Comparison of ENCODE assay signal across 8 mouse cellular contexts in the genomic region with DNA sequence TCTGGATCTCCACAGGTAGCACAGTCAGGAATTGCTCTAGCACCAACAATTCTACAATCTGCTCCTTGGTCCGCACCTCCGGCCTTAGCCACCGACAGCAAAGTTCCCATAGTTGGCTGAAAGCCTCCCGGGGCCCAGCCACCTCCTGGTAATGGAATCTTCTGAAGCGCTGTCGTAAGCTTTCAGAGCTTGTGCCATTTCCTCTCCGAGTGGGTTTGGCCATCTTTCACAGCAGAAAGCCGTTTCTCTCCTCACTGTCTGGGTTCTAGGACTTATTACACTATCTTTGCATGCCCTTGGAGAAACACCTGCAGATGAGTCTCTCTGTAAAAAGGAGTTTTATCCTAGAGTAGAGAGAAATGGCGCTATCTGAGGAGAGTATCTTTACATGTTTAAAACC. TPM values are rescaled to one million over a fixed set of nuclear protein-coding genes. Genes with fewer than 3 reads are reported as not detected.
DNase-seq lines count a peak whose midpoint lies in the region; ATAC-seq and TF ChIP-seq lines count a peak whose summit lies in the region.

No protein-coding gene starts in this region.

- no peaks in the 10 kb centered on the region for H3K27me3 ChIP-seq in spleen, adult 2 months (ENCODE audit: control insufficient read depth, insufficient read depth, low read length)
- no peaks in the 10 kb centered on the region for H3K27me3 ChIP-seq in cerebellum, adult 2 months (ENCODE audit: control insufficient read depth, insufficient read depth, low read length)
- H3K27me3 ChIP-seq in lung, embryonic 16.5 days (ENCODE audit: control insufficient read depth, insufficient read depth, low read depth, low read length) = no peaks in the 10 kb centered on the region

- no peak for TF ChIP-seq POLR2A in spleen, adult 2 months (IDR thresholded peaks at IDR 0.05; ENCODE audit: low read depth, low read length)
- no peak for TF ChIP-seq POLR2A in cerebellum, adult 2 months (IDR thresholded peaks at IDR 0.05; ENCODE audit: borderline replicate concordance, insufficient read depth, low read length)

- H3K4me3 ChIP-seq in spleen, adult 2 months (ENCODE audit: extremely low read depth, insufficient read depth, insufficient read length) = peak overlapping the region; percentile 97
- peak overlapping the region; percentile 67 for H3K4me3 ChIP-seq in cerebellum, adult 2 months (replicated peaks; ENCODE audit: insufficient read depth, low read depth, low read length)
- H3K4me3 ChIP-seq in lung, embryonic 16.5 days (ENCODE audit: low read length) = peak overlapping the region; percentile 92

- no peaks in the 10 kb centered on the region for H3K9me3 ChIP-seq in lung, embryonic 16.5 days (ENCODE audit: control insufficient read depth, low read length)

- peak in 1 of 2 experiments; percentile 22 for DNase-seq in spleen, adult 2 months (ENCODE audit: low read depth in 1 of 2, low spot score in 2 of 2)
- no peak for DNase-seq in spleen, adult 12 weeks (ENCODE audit: low spot score)
- peak; percentile 35 to 43 for DNase-seq in cerebellum, adult 2 months
- DNase-seq in kidney, adult 18-20 months = peak; percentile 52
- peak; percentile 15 for DNase-seq in retina, postnatal 1 day

- H3K9ac ChIP-seq in lung, embryonic 16.5 days (ENCODE audit: low read length) = peak overlapping the region; percentile 91

- no peak overlapping the region for H3K27ac ChIP-seq in spleen, adult 2 months (ENCODE audit: insufficient read depth, low read length)
- no peak overlapping the region for H3K27ac ChIP-seq in cerebellum, adult 2 months (ENCODE audit: insufficient read depth, low read length)
- no peak overlapping the region for H3K27ac ChIP-seq in lung, embryonic 16.5 days (ENCODE audit: low read length)

- ATAC-seq in granulocyte monocyte progenitor cell, adult 5-6 weeks (replicated peaks; ENCODE audit: poor library complexity, severe bottlenecking) = peak; percentile 66
- no peak for ATAC-seq in lung, embryonic 16.5 days (ENCODE audit: low read depth)
- no peak for ATAC-seq in megakaryocyte-erythroid progenitor cell, adult 5-6 weeks (replicated peaks; ENCODE audit: low FRiP score, low TSS enrichment, poor library complexity, severe bottlenecking)

- H3K4me1 ChIP-seq in spleen, adult 2 months (ENCODE audit: control insufficient read depth, insufficient read depth, insufficient read length) = peaks cover 6% of the 10 kb centered on the region; the same call in 1 of the 2 replicates
- peaks cover 12% of the 10 kb centered on the region for H3K4me1 ChIP-seq in cerebellum, adult 2 months (ENCODE audit: control insufficient read depth, insufficient read depth, low read length)
- peaks cover 14% of the 10 kb centered on the region for H3K4me1 ChIP-seq in lung, embryonic 16.5 days (replicated peaks; ENCODE audit: control insufficient read depth, insufficient read depth, low read length)

- TF ChIP-seq CTCF in spleen, adult 2 months (IDR thresholded peaks at IDR 0.05; ENCODE audit: extremely low read depth, insufficient read depth, insufficient read length, insufficient replicate concordance) = no peak
- no peak for TF ChIP-seq CTCF in cerebellum, adult 2 months (IDR thresholded peaks at IDR 0.05; ENCODE audit: borderline replicate concordance, insufficient read depth, low read depth, low read length)

- H3K4me2 ChIP-seq in lung, embryonic 16.5 days (ENCODE audit: low read depth, low read length) = peak overlapping the region; percentile 66

- WGBS in spleen, adult 2 months = 7% methylated on average over 9 of the region's 9 CpGs
- 1% methylated on average over 9 of the region's 9 CpGs for WGBS in cerebellum, adult 2 months
- 4% methylated on average over 9 of the region's 9 CpGs for WGBS in lung, embryonic 16.5 days

- H3K36me3 ChIP-seq in spleen, adult 2 months (ENCODE audit: control insufficient read depth, insufficient read depth, low read length) = peaks cover 15% of the 10 kb centered on the region
- peaks cover 11% of the 10 kb centered on the region for H3K36me3 ChIP-seq in lung, embryonic 16.5 days (ENCODE audit: control insufficient read depth, insufficient read depth, low read length)

RNA-seq across cellular contexts. Expression of gene Tubgcp4, which starts 0.6 kb away (rescaled TPM):
- 35.7 and 37.1 TPM in 2 replicates for polyA plus RNA-seq in spleen, adult 2 months (2012; rRNA removed)
- 40.2 and 47.4 TPM in 2 replicates for polyA plus RNA-seq in cerebellum, adult 2 months (2012; rRNA removed)
- total RNA-seq in granulocyte monocyte progenitor cell, adult 5-6 weeks (2014; fragmentation: Nextera tagmentation) = 48.4 and 60.8 TPM in 2 replicates
- total RNA-seq in granulocyte monocyte progenitor cell, adult 5-6 weeks (2017) = 27.0 and 36.1 TPM in 2 replicates
- polyA plus RNA-seq in lung, embryonic 16.5 days (2015; fragmentation: Nextera tagmentation; extraction: Ambion mirVana) = 51.4 and 54.3 TPM in 2 replicates
- total RNA-seq in megakaryocyte-erythroid progenitor cell, adult 5-6 weeks (2014; fragmentation: Nextera tagmentation) = 62.8 and 83.6 TPM in 2 replicates
- total RNA-seq in megakaryocyte-erythroid progenitor cell, adult 5-6 weeks (2017) = 35.4 and 38.5 TPM in 2 replicates

RNA-seq across cellular contexts. Expression of gene Zscan29, which starts 1.0 kb away (rescaled TPM):
- polyA plus RNA-seq in spleen, adult 2 months (2012; rRNA removed) = 3.1 and 3.5 TPM in 2 replicates
- 6.4 and 6.8 TPM in 2 replicates for polyA plus RNA-seq in cerebellum, adult 2 months (2012; rRNA removed)
- 14.1 and 21.9 TPM in 2 replicates for total RNA-seq in granulocyte monocyte progenitor cell, adult 5-6 weeks (2014; fragmentation: Nextera tagmentation)
- 23.0 and 23.8 TPM in 2 replicates for total RNA-seq in granulocyte monocyte progenitor cell, adult 5-6 weeks (2017)
- 9.8 TPM in 2 replicates for polyA plus RNA-seq in lung, embryonic 16.5 days (2015; fragmentation: Nextera tagmentation; extraction: Ambion mirVana)
- total RNA-seq in megakaryocyte-erythroid progenitor cell, adult 5-6 weeks (2014; fragmentation: Nextera tagmentation) = 15.0 and 16.4 TPM in 2 replicates
- 12.6 and 12.8 TPM in 2 replicates for total RNA-seq in megakaryocyte-erythroid progenitor cell, adult 5-6 weeks (2017)

RNA-seq across cellular contexts. Expression of gene Lcmt2, which starts 29.4 kb away (rescaled TPM):
- polyA plus RNA-seq in spleen, adult 2 months (2012; rRNA removed) = 6.8 and 10.8 TPM in 2 replicates
- 9.2 and 10.6 TPM in 2 replicates for polyA plus RNA-seq in cerebellum, adult 2 months (2012; rRNA removed)
- 6.6 and 9.7 TPM in 2 replicates for total RNA-seq in granulocyte monocyte progenitor cell, adult 5-6 weeks (2014; fragmentation: Nextera tagmentation)
- 6.6 and 7.3 TPM in 2 replicates for total RNA-seq in granulocyte monocyte progenitor cell, adult 5-6 weeks (2017)
- polyA plus RNA-seq in lung, embryonic 16.5 days (2015; fragmentation: Nextera tagmentation; extraction: Ambion mirVana) = 24.8 and 25.3 TPM in 2 replicates
- 7.8 and 9.7 TPM in 2 replicates for total RNA-seq in megakaryocyte-erythroid progenitor cell, adult 5-6 weeks (2014; fragmentation: Nextera tagmentation)
- total RNA-seq in megakaryocyte-erythroid progenitor cell, adult 5-6 weeks (2017) = 8.7 and 8.8 TPM in 2 replicates

RNA-seq across cellular contexts. Expression of gene Adal, which starts 29.7 kb away (rescaled TPM):
- 3.4 and 3.7 TPM in 2 replicates for polyA plus RNA-seq in spleen, adult 2 months (2012; rRNA removed)
- 26.3 and 26.7 TPM in 2 replicates for polyA plus RNA-seq in cerebellum, adult 2 months (2012; rRNA removed)
- total RNA-seq in granulocyte monocyte progenitor cell, adult 5-6 weeks (2014; fragmentation: Nextera tagmentation) = 10.4 and 17.9 TPM in 2 replicates
- 9.0 and 9.2 TPM in 2 replicates for total RNA-seq in granulocyte monocyte progenitor cell, adult 5-6 weeks (2017)
- 19.4 and 22.2 TPM in 2 replicates for polyA plus RNA-seq in lung, embryonic 16.5 days (2015; fragmentation: Nextera tagmentation; extraction: Ambion mirVana)
- total RNA-seq in megakaryocyte-erythroid progenitor cell, adult 5-6 weeks (2014; fragmentation: Nextera tagmentation) = 12.9 and 15.8 TPM in 2 replicates
- total RNA-seq in megakaryocyte-erythroid progenitor cell, adult 5-6 weeks (2017) = 11.0 and 13.1 TPM in 2 replicates
